Mouse (Mus musculus) MEL (cell line): ENCODE measurements around the gene Bbs9. TPM values are rescaled to one million over a fixed set of nuclear protein-coding genes. Genes with fewer than 3 reads are reported as not detected.

ENCODE experiments used
- DNase-seq: peaks from one replicate; pipeline ENCODE4 v3.0.0; 2011; ENCODE audit warnings: low read depth, low spot score
- H3K27ac ChIP-seq: 2 replicates; pipeline ENCODE4 v1.5.1; 2012; ENCODE audit warnings: low read depth, mild to moderate bottlenecking, control low read depth, low read length, moderate library complexity; ENCODE audit not compliant: control insufficient read depth
- H3K27me3 ChIP-seq, 2 experiments: fragments of 150-350 bp in 1 of 2; sonication (generic) in 1 of 2; 2 replicates each; pipeline ENCODE4 v1.6.1; 2012; ENCODE audit warnings: low read length in 2 of 2, mild to moderate bottlenecking in 2 of 2, improper control_type of control experiment in 1 of 2, moderate library complexity in 1 of 2; ENCODE audit not compliant: insufficient read depth in 2 of 2, control insufficient read depth in 1 of 2
- H3K36me3 ChIP-seq, 2 experiments: 2 replicates each; pipeline ENCODE4 v1.6.1; 2012 to 2014; ENCODE audit warnings: low read length in 2 of 2, improper control_type of control experiment in 1 of 2, inconsistent platforms in 1 of 2, mild to moderate bottlenecking in 1 of 2; ENCODE audit not compliant: insufficient read depth in 2 of 2, control insufficient read depth in 1 of 2
- H3K4me1 ChIP-seq, 2 experiments: fragments of 150-350 bp in 1 of 2; sonication (generic) in 1 of 2; 2 replicates each; pipeline ENCODE4 v1.6.1; 2012; ENCODE audit warnings: low read length in 2 of 2, improper control_type of control experiment in 1 of 2, mild to moderate bottlenecking in 1 of 2; ENCODE audit not compliant: insufficient read depth in 2 of 2, control insufficient read depth in 1 of 2
- H3K4me3 ChIP-seq, 2 experiments: fragments of 150-350 bp in 1 of 2; sonication (generic) in 1 of 2; 2 replicates each; pipeline ENCODE4 v1.5.1; 2012; ENCODE audit warnings: low read depth in 2 of 2, low read length in 2 of 2, mild to moderate bottlenecking in 2 of 2, moderate library complexity in 2 of 2, control low read depth in 1 of 2, improper control_type of control experiment in 1 of 2; ENCODE audit not compliant: control insufficient read depth in 1 of 2, insufficient read depth in 1 of 2
- H3K79me2 ChIP-seq: 2 replicates; pipeline ENCODE4 v1.6.1; 2012; ENCODE audit warnings: mild to moderate bottlenecking, low read length, moderate library complexity; ENCODE audit not compliant: control insufficient read depth, poor library complexity, insufficient read depth
- H3K9ac ChIP-seq: 2 replicates; pipeline ENCODE4 v1.6.1; 2012; ENCODE audit warnings: low read depth, mild to moderate bottlenecking, control low read depth, low read length, moderate library complexity; ENCODE audit not compliant: control insufficient read depth, poor library complexity, severe bottlenecking
- H3K9me3 ChIP-seq: fragments of 150-350 bp; sonication (generic); replicated peaks from 2 replicates; pipeline ENCODE4 v1.6.1; 2012; ENCODE audit warnings: mild to moderate bottlenecking, low read length, improper control_type of control experiment, moderate library complexity; ENCODE audit not compliant: insufficient read depth
- BHLHE40 ChIP-seq: IDR thresholded peaks from 2 replicates; pipeline ENCODE4 v1.6.1; 2012; ENCODE audit warnings: low read depth, mild to moderate bottlenecking, inconsistent platforms, low read length, improper control_type of control experiment, borderline replicate concordance
- CHD2 ChIP-seq: IDR thresholded peaks from 2 replicates; pipeline ENCODE4 v1.6.1; 2011; ENCODE audit warnings: low read length, improper control_type of control experiment
- CTCF ChIP-seq, 3 experiments: IDR thresholded peaks in 2 of 3; conservative IDR thresholded peaks in 1 of 3; 2 replicates each; pipeline ENCODE4 v1.5.1; 2011 to 2012; ENCODE audit warnings: low read length in 3 of 3, low read depth in 2 of 3, mild to moderate bottlenecking in 2 of 3, improper control_type of control experiment in 1 of 3, inconsistent platforms in 1 of 3, mixed read lengths in 1 of 3, moderate library complexity in 1 of 3; ENCODE audit not compliant: control insufficient read depth in 1 of 3, insufficient read depth in 1 of 3, poor library complexity in 1 of 3, severe bottlenecking in 1 of 3
- ELF1 ChIP-seq: IDR thresholded peaks from 2 replicates; pipeline ENCODE4 v1.6.1; 2014; ENCODE audit warnings: low read depth, mild to moderate bottlenecking, inconsistent platforms, low read length, improper control_type of control experiment, moderate library complexity
- EP300 ChIP-seq, 2 experiments: IDR thresholded peaks; 2 replicates each; pipeline ENCODE4 v1.6.1; 2011; ENCODE audit warnings: improper control_type of control experiment in 2 of 2, low read length in 2 of 2, low read depth in 1 of 2, mild to moderate bottlenecking in 1 of 2
- ETS1 ChIP-seq: IDR thresholded peaks from 2 replicates; pipeline ENCODE4 v1.6.1; 2012; ENCODE audit warnings: low read depth, mild to moderate bottlenecking, inconsistent platforms, low read length, improper control_type of control experiment, moderate library complexity
- HCFC1 ChIP-seq: IDR thresholded peaks from 2 replicates; pipeline ENCODE4 v1.6.1; 2012; ENCODE audit warnings: low read depth, mild to moderate bottlenecking, inconsistent platforms, low read length, improper control_type of control experiment, moderate library complexity
- JUND ChIP-seq: IDR thresholded peaks from 2 replicates; pipeline ENCODE4 v1.6.1; 2011; ENCODE audit warnings: low read depth, mild to moderate bottlenecking, improper control_type of control experiment, low read length
- MAX ChIP-seq: IDR thresholded peaks from 2 replicates; pipeline ENCODE4 v1.6.1; 2011; ENCODE audit warnings: low read length, improper control_type of control experiment
- MAZ ChIP-seq: IDR thresholded peaks from 2 replicates; pipeline ENCODE4 v1.6.1; 2012; ENCODE audit warnings: low read depth, mild to moderate bottlenecking, inconsistent platforms, low read length, improper control_type of control experiment
- MXI1 ChIP-seq: IDR thresholded peaks from 2 replicates; pipeline ENCODE4 v1.6.1; 2011; ENCODE audit warnings: mild to moderate bottlenecking, low read depth, low read length, improper control_type of control experiment
- MYB ChIP-seq: IDR thresholded peaks from 2 replicates; pipeline ENCODE4 v1.6.1; 2011; ENCODE audit warnings: mild to moderate bottlenecking, low read depth, low read length, improper control_type of control experiment
- MYC ChIP-seq: IDR thresholded peaks from 2 replicates; pipeline ENCODE4 v1.6.1; 2011; ENCODE audit warnings: low read depth, mild to moderate bottlenecking, low read length, improper control_type of control experiment, moderate library complexity
- NRF1 ChIP-seq: IDR thresholded peaks from 2 replicates; pipeline ENCODE4 v1.6.1; 2014; ENCODE audit warnings: low read depth, mild to moderate bottlenecking, inconsistent platforms, low read length, improper control_type of control experiment, moderate library complexity; ENCODE audit not compliant: poor library complexity, insufficient read depth, severe bottlenecking
- RCOR1 ChIP-seq: IDR thresholded peaks from 2 replicates; pipeline ENCODE4 v1.6.1; 2012; ENCODE audit warnings: low read depth, mild to moderate bottlenecking, inconsistent platforms, low read length, improper control_type of control experiment
- SIN3A ChIP-seq: IDR thresholded peaks from 2 replicates; pipeline ENCODE4 v1.6.1; 2012; ENCODE audit warnings: low read length, improper control_type of control experiment, inconsistent platforms
- SMC3 ChIP-seq: IDR thresholded peaks from 2 replicates; pipeline ENCODE4 v1.6.1; 2011; ENCODE audit warnings: low read depth, low read length, improper control_type of control experiment
- TAL1 ChIP-seq: IDR thresholded peaks from 2 replicates; pipeline ENCODE4 v1.6.1; 2012; ENCODE audit warnings: mild to moderate bottlenecking, inconsistent platforms, low read length, moderate library complexity, mixed read lengths
- TBP ChIP-seq: IDR thresholded peaks from 2 replicates; pipeline ENCODE4 v1.8.0; 2011; ENCODE audit warnings: low read depth, low read length, improper control_type of control experiment
- TCF12 ChIP-seq: IDR thresholded peaks from 2 replicates; pipeline ENCODE4 v1.6.1; 2014; ENCODE audit warnings: low read depth, mild to moderate bottlenecking, inconsistent platforms, low read length, improper control_type of control experiment, moderate library complexity
- USF2 ChIP-seq, 2 experiments: IDR thresholded peaks; 2 replicates each; pipeline ENCODE4 v1.6.1; 2011 to 2012; ENCODE audit warnings: improper control_type of control experiment in 2 of 2, low read length in 2 of 2, borderline replicate concordance in 1 of 2, inconsistent platforms in 1 of 2, low read depth in 1 of 2, mild to moderate bottlenecking in 1 of 2; ENCODE audit not compliant: insufficient read depth in 1 of 2
- ZC3H11A ChIP-seq: IDR thresholded peaks from 2 replicates; pipeline ENCODE4 v1.6.1; 2012; ENCODE audit warnings: low read depth, mild to moderate bottlenecking, inconsistent platforms, low read length, improper control_type of control experiment
- ZKSCAN1 ChIP-seq: IDR thresholded peaks from 2 replicates; pipeline ENCODE4 v1.6.1; 2012; ENCODE audit warnings: low read depth, mild to moderate bottlenecking, inconsistent platforms, low read length, improper control_type of control experiment, moderate library complexity
- ZMIZ1 ChIP-seq: IDR thresholded peaks from 2 replicates; pipeline ENCODE4 v1.6.1; 2012; ENCODE audit warnings: low read depth, mild to moderate bottlenecking, inconsistent platforms, low read length, improper control_type of control experiment, moderate library complexity
- ZNF384 ChIP-seq: IDR thresholded peaks from 2 replicates; pipeline ENCODE4 v1.6.1; 2012; ENCODE audit warnings: low read depth, mild to moderate bottlenecking, inconsistent platforms, low read length, improper control_type of control experiment
- polyA plus RNA-seq, 2 experiments: library from polyadenylated mRNA; stranded (reverse) in 1 of 2; unstranded in 1 of 2; fragments of >175 nt in 1 of 2; fragments of >200 nt in 1 of 2; gene quantifications; 2 replicates each; pipeline versions ENCODE4 v1.2.1 to v1.2.4; 2012; ENCODE audit warnings: low replicate concordance in 2 of 2, low read depth in 1 of 2; ENCODE audit not compliant: insufficient read length in 2 of 2, insufficient read depth in 1 of 2, missing spikeins in 1 of 2
- total RNA-seq: library from RNA; depleted of rRNA; stranded (reverse); fragments of 300-350 nt; gene quantifications from 2 replicates; pipeline ENCODE4 v1.2.3, GENCODE M21; 2012

Gene Bbs9
- total and polyA plus RNA-seq, 3 experiments: 18.5 to 19.5 TPM; not detected in 1

- no peak for TF ChIP-seq HCFC1
- no peak for TF ChIP-seq MYB
- no peak for TF ChIP-seq CTCF (IDR thresholded peaks at IDR 0.05 in 2 of 3, conservative IDR thresholded peaks at IDR 0.05 in 1 of 3; ENCODE audit: control insufficient read depth in 1 of 3, insufficient read depth in 1 of 3, low read depth in 2 of 3, low read length in 3 of 3, poor library complexity in 1 of 3, severe bottlenecking in 1 of 3)
- no peak for TF ChIP-seq ZMIZ1
- TF ChIP-seq ZNF384: no peak
- TF ChIP-seq MAZ: no peak
- no peak for TF ChIP-seq BHLHE40
- peak; percentile 73 for TF ChIP-seq ETS1
- TF ChIP-seq RCOR1: peak; percentile 57; the same call in 1 of the 2 replicates
Observed at GRCm38 (mm10) chr9:22544349-22545341, 69.1 kb downstream of the Bbs9 start (continued).

GRCm38 (mm10) chr9:22551273-22551672 lies 75.8 kb downstream of the Bbs9 start:
- Histone ChIP-seq H3K27me3 (no peaks in the 10 kb centered on the region), H3K36me3 (no peaks in the 10 kb centered on the region), H3K4me3 (no peak overlapping the region), H3K79me2 (no peaks in the 10 kb centered on the region), H3K4me1 (no peaks in the 10 kb centered on the region; a peak in 1 of 4 replicates), H3K9me3 (no peaks in the 10 kb centered on the region), H3K9ac (no peak overlapping the region)
- DNase-seq: peak; percentile 69
- no peak for TF ChIP-seq CTCF (IDR thresholded peaks at IDR 0.05 in 2 of 3, conservative IDR thresholded peaks at IDR 0.05 in 1 of 3; ENCODE audit: control insufficient read depth in 1 of 3, insufficient read depth in 1 of 3, low read depth in 2 of 3, low read length in 3 of 3, poor library complexity in 1 of 3, severe bottlenecking in 1 of 3)
- TF ChIP-seq EP300 (IDR thresholded peaks at IDR 0.05; ENCODE audit: low read depth in 1 of 2, low read length in 2 of 2): peak in 1 of 2 experiments; percentile 32; a peak in 1 of 4 replicates
- peak; percentile 56 for TF ChIP-seq ETS1
- TF ChIP-seq, all 39 proteins: peak for 2
- H3K27ac ChIP-seq: no peak overlapping the region

GRCm38 (mm10) chr9:22556076-22556475 lies 80.6 kb downstream of the Bbs9 start:
- DNase-seq: no peak
- Histone ChIP-seq H3K4me3 (no peak overlapping the region), H3K27me3 (no peaks in the 10 kb centered on the region), H3K4me1 (no peaks in the 10 kb centered on the region; a peak in 1 of 4 replicates), H3K27ac (no peak overlapping the region), H3K9ac (no peak overlapping the region), H3K79me2 (no peaks in the 10 kb centered on the region), H3K36me3 (no peaks in the 10 kb centered on the region), H3K9me3 (no peaks in the 10 kb centered on the region)
- no peak for TF ChIP-seq TCF12
- no peak for TF ChIP-seq ZKSCAN1
- TF ChIP-seq ZMIZ1: no peak
- no peak for TF ChIP-seq NRF1
- TF ChIP-seq SIN3A: no peak
- TF ChIP-seq EP300 (IDR thresholded peaks at IDR 0.05; ENCODE audit: low read depth in 1 of 2, low read length in 2 of 2): no peak
- TF ChIP-seq ZC3H11A: no peak
- TF ChIP-seq MAX: no peak
- TF ChIP-seq TAL1: no peak
- TF ChIP-seq CHD2: no peak
- TF ChIP-seq HCFC1: no peak
- TF ChIP-seq MYC: no peak
- no peak for TF ChIP-seq MXI1
- no peak for TF ChIP-seq MYB
- no peak for TF ChIP-seq USF2 (IDR thresholded peaks at IDR 0.05; ENCODE audit: borderline replicate concordance in 1 of 2, insufficient read depth in 1 of 2, low read depth in 1 of 2, low read length in 2 of 2)
- no peak for TF ChIP-seq ZNF384
- no peak for TF ChIP-seq ELF1
- TF ChIP-seq SMC3: no peak
- TF ChIP-seq TBP: no peak
- TF ChIP-seq JUND: no peak
